Mouse (Mus musculus) MEL (cell line): ENCODE results near the gene Rhbdl1.

Experiments
- CTCF ChIP-seq, 3 experiments: IDR thresholded peaks in 2 of 3; conservative IDR thresholded peaks in 1 of 3; 2 replicates each; pipeline ENCODE4 v1.5.1; 2011 to 2012; ENCODE audit warnings: low read length in 3 of 3, low read depth in 2 of 3, mild to moderate bottlenecking in 2 of 3, improper control_type of control experiment in 1 of 3, inconsistent platforms in 1 of 3, mixed read lengths in 1 of 3, moderate library complexity in 1 of 3; ENCODE audit not compliant: control insufficient read depth in 1 of 3, insufficient read depth in 1 of 3, poor library complexity in 1 of 3, severe bottlenecking in 1 of 3
- GATA1 ChIP-seq: IDR thresholded peaks from 2 replicates; pipeline ENCODE4 v1.6.1; 2011; ENCODE audit warnings: low read depth, low read length, improper control_type of control experiment
- POLR2A ChIP-seq, 2 experiments: IDR thresholded peaks; 2 replicates each; pipeline ENCODE4 v1.6.1; 2011 to 2012; ENCODE audit warnings: low read length in 2 of 2, mild to moderate bottlenecking in 2 of 2, control low read depth in 1 of 2, improper control_type of control experiment in 1 of 2, low read depth in 1 of 2, moderate library complexity in 1 of 2; ENCODE audit not compliant: control insufficient read depth in 1 of 2, insufficient read depth in 1 of 2, poor library complexity in 1 of 2
- USF1 ChIP-seq: IDR thresholded peaks from 2 replicates; pipeline ENCODE4 v1.6.1; 2014; ENCODE audit warnings: low read depth, mild to moderate bottlenecking, inconsistent platforms, low read length, improper control_type of control experiment, moderate library complexity

- TF ChIP-seq GATA1 (no peak), POLR2A (IDR thresholded peaks at IDR 0.05; ENCODE audit: control insufficient read depth in 1 of 2, insufficient read depth in 1 of 2, low read depth in 1 of 2, low read length in 2 of 2, poor library complexity in 1 of 2) (no peak), USF1 (no peak), CTCF (IDR thresholded peaks at IDR 0.05 in 2 of 3, conservative IDR thresholded peaks at IDR 0.05 in 1 of 3; ENCODE audit: control insufficient read depth in 1 of 3, insufficient read depth in 1 of 3, low read depth in 2 of 3, low read length in 3 of 3, poor library complexity in 1 of 3, severe bottlenecking in 1 of 3) (no peak)
These were observed 1.3 kb downstream of the Rhbdl1 start for GRCm38 (mm10) chr17:25835816-25836215.
